Comparison of ENCODE assay signal across 15 mouse cellular contexts in the genomic region with DNA sequence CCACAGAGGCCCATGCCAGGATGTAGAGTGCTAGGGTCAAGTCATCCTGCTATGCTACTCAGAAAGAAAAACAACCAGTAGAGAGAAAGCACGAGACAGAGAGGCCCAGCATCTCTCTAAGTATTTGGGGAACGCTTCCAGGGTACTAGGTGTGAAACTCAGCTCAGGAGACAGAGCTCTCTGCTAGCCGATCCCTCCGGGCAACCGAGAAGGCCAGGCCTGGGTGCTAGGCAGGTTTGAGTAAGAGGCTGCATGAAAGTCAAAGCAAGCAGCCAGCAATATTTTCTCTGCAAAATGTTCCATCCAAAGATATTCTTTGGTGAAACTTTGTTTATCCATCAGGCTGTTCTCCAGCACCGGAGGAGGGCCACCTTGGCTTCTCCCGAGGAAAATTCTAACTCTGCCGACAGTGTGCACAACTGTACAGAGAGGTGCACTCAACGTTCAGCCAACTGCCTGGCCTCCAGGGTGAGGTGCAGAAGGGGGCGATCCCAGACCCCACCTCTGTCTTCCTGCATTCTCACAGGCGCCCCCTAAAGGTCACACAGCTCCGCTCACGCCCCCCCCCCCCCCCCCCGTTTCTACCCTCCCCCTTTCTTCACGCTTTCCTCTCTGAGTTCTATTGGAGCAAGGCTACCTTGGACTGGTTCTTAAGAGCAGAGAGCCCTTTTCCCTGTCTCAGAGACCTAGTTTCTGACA.
"Had no signal": no experiment of that assay in that cellular context is flagged by ENCODE, and none has a peak within 500 bp of the region (broad histone marks: within the 10 kb centered on the region; RNA-seq: fewer than 3 reads in every experiment).

No protein-coding gene starts in this region.

- DNase-seq: kidney, adult 11 months; kidney, adult 9 months; kidney, postnatal 36 days; left cerebral cortex, postnatal 4 days; liver, embryonic 13.5 days; lung, adult 18-20 months; lung, postnatal 4 days; retina, postnatal 1 day; right cerebral cortex, postnatal 4 days; spleen, adult 18-20 months had no signal

- H3K9me3 ChIP-seq: liver, embryonic 13.5 days; midbrain, embryonic 10.5 days; midbrain, embryonic 15.5 days; neural tube, embryonic 13.5 days had no signal

- H3K4me3 ChIP-seq: liver, embryonic 13.5 days; midbrain, embryonic 10.5 days; midbrain, embryonic 15.5 days; neural tube, embryonic 13.5 days had no signal

- H3K36me3 ChIP-seq: liver, embryonic 13.5 days; midbrain, embryonic 10.5 days; midbrain, embryonic 15.5 days; neural tube, embryonic 13.5 days had no signal

- H3K9ac ChIP-seq: liver, embryonic 13.5 days; midbrain, embryonic 15.5 days; neural tube, embryonic 13.5 days had no signal

- H3K27me3 ChIP-seq: liver, embryonic 13.5 days; midbrain, embryonic 15.5 days; neural tube, embryonic 13.5 days had no signal

- H3K4me2 ChIP-seq: liver, embryonic 13.5 days; midbrain, embryonic 15.5 days; neural tube, embryonic 13.5 days had no signal

- ATAC-seq: lung, postnatal 0 days; midbrain, embryonic 15.5 days had no signal

- H3K4me1 ChIP-seq: liver, embryonic 13.5 days had no signal

- H3K27ac ChIP-seq: kidney, postnatal 0 days; liver, embryonic 13.5 days; midbrain, embryonic 10.5 days; midbrain, embryonic 15.5 days; neural tube, embryonic 13.5 days had no signal
